Mouse (Mus musculus) T-helper 1 cell (primary cell): ENCODE measurements around the gene Gdf7.

Experiments used
- in situ Hi-C: fragments of 300-600 bp; cut with MboI, MseI; formaldehyde crosslinking; loops from one replicate; pipeline ENCODE4 v1.15.1; 2025; ENCODE audit warnings: high pct_unique_total_duplicates

Gene Gdf7

GRCm38 (mm10) chr12:8327675-8328053 is 25.9 kb upstream of the Gdf7 start:
- in situ Hi-C loops: no loop called here

- in situ Hi-C loops: no loop called here
Observed at GRCm38 (mm10) chr12:8326825-8327674, 25.3 kb upstream of the Gdf7 start.

GRCm38 (mm10) chr12:8325943-8326522 is 24.3 kb upstream of the Gdf7 start:
- in situ Hi-C loops: no loop called here

- in situ Hi-C loops: no loop called here
Observed at GRCm38 (mm10) chr12:8325245-8325942, 23.6 kb upstream of the Gdf7 start.

- in situ Hi-C loops: loop anchor here (5.0 kb wide), 1 partner anchor 173 kb away; no protein-coding TSS in a partner anchor
Observed at GRCm38 (mm10) chr12:8324086-8324485, 22.3 kb upstream of the Gdf7 start.

- in situ Hi-C loops: loop anchor here (5.0 kb wide), 1 partner anchor 176 kb away; no protein-coding TSS in a partner anchor
Observed at GRCm38 (mm10) chr12:8321506-8321905, 19.8 kb upstream of the Gdf7 start.

- in situ Hi-C loops: loop anchor here (5.0 kb wide), 1 partner anchor 177 kb away; no protein-coding TSS in a partner anchor
Observed at GRCm38 (mm10) chr12:8320084-8320713, 18.4 kb upstream of the Gdf7 start.

- in situ Hi-C loops: no loop called here
Observed at GRCm38 (mm10) chr12:8316541-8316940, 14.8 kb upstream of the Gdf7 start.

- in situ Hi-C loops: no loop called here
Observed at GRCm38 (mm10) chr12:8313773-8314172, 12.0 kb upstream of the Gdf7 start.

- in situ Hi-C loops: no loop called here
Observed at GRCm38 (mm10) chr12:8313270-8313771, 11.6 kb upstream of the Gdf7 start, which contains the start of gene Hs1bp3. TSS of gene Hs1bp3 (plus strand) at chr12:8313432.

GRCm38 (mm10) chr12:8312266-8312665 is 10.5 kb upstream of the Gdf7 start:
- in situ Hi-C loops: no loop called here

- in situ Hi-C loops: no loop called here
Observed at GRCm38 (mm10) chr12:8310992-8311391, 9.2 kb upstream of the Gdf7 start.

GRCm38 (mm10) chr12:8306910-8307309 is 5.2 kb upstream of the Gdf7 start:
- in situ Hi-C loops: loop anchor here (10.0 kb wide), 1 partner anchor 312 kb away; no protein-coding TSS in a partner anchor

- in situ Hi-C loops: loop anchor here (10.0 kb wide), 1 partner anchor 312 kb away; no protein-coding TSS in a partner anchor
Observed at GRCm38 (mm10) chr12:8306432-8306831, 4.7 kb upstream of the Gdf7 start.

GRCm38 (mm10) chr12:8305258-8305657 is 3.5 kb upstream of the Gdf7 start:
- in situ Hi-C loops: loop anchor here (10.0 kb wide), 1 partner anchor 310 kb away; no protein-coding TSS in a partner anchor

- in situ Hi-C loops: loop anchor here (10.0 kb wide), 1 partner anchor 306 kb away; no protein-coding TSS in a partner anchor
Observed at GRCm38 (mm10) chr12:8301011-8301814, 541 bp downstream of the Gdf7 start.

- in situ Hi-C loops: loop anchor here (10.0 kb wide), 1 partner anchor 306 kb away; no protein-coding TSS in a partner anchor
Observed at GRCm38 (mm10) chr12:8300521-8300920, 1.2 kb downstream of the Gdf7 start.

- in situ Hi-C loops: loop anchor here (10.0 kb wide), 1 partner anchor 305 kb away; no protein-coding TSS in a partner anchor
Observed at GRCm38 (mm10) chr12:8300111-8300480, 1.7 kb downstream of the Gdf7 start.

- in situ Hi-C loops: loop anchor here (10.0 kb wide), 1 partner anchor 305 kb away; no protein-coding TSS in a partner anchor
Observed at GRCm38 (mm10) chr12:8299143-8300110, 2.3 kb downstream of the Gdf7 start.
